Mouse (Mus musculus): ENCODE results near the gene Rwdd1. TPM values are rescaled to one million over a fixed set of nuclear protein-coding genes. Genes with fewer than 3 reads are reported as not detected.

Gene Rwdd1
- 250 and 269 TPM in 2 replicates for total RNA-seq (2014; fragmentation: Nextera tagmentation)
- 232 and 246 TPM in 2 replicates for total RNA-seq (2017)
- 57.2 and 67.7 TPM in 2 replicates for polyA plus RNA-seq (2012)

DNA sequence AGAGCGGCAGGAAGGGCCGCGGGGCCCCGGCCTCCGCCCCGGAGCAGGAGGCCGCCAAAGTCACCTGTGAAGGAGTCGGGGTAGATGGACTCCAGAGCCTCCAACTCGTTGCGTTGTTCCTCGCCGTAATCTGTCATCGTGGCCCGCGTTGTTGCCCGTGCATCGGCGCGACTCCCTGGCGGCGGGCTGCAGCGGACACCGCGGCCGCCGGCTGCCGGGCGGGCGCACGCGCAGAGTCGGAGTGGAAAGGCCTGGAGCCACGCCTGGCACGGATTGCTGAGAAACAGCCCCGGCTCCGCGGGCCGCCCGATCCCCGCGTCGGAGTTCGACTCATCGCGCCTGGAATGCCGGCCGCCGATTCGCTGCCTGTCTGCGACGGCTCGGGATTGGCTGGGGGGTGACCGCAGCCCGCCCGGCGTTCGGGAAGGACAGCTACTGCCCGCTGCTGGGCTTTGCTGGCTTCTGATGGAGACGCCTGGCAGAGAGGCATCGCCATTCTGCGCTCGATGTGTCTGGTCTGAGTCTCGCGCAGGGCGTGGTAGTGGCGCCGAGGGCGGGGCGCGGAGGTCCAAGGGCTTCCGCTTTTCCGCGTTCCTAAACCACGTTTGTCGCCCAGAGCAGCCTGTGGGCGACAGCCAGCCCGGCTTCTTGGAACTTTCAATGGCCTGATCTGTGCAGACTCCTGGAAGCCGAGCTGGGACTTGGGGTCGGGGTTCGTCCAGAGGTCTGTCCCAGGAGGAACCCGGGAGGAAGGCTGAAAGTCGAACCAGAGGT, at the start of gene Rwdd1:
Gene Rwdd1 (minus strand): TSS at position 323 of the 774 bp plus-strand sequence.
- peaks cover 24% of the 10 kb centered on the region for H3K4me1 ChIP-seq (ENCODE audit: insufficient read depth, low read depth, low read length)
- peak; percentile 94 for DNase-seq (ENCODE audit: low spot score)
- TF ChIP-seq TAL1 (conservative IDR thresholded peaks at IDR 0.05; ENCODE audit: low read depth, low read length) (no peak), CTCF (IDR thresholded peaks at IDR 0.05; ENCODE audit: low read depth, low read length) (no peak), GATA1 (IDR thresholded peaks at IDR 0.05; ENCODE audit: borderline replicate concordance, low read length) (no peak), GATA2 (IDR thresholded peaks at IDR 0.05; ENCODE audit: borderline replicate concordance, low read depth, low read length) (no peak), POLR2AphosphoS5 (IDR thresholded peaks at IDR 0.05; ENCODE audit: insufficient replicate concordance, low read depth, low read length) (no peak)
- H3K9me3 ChIP-seq (replicated peaks), result no peaks in the 10 kb centered on the region
- peak within 1 kb of the TSS; percentile 88 for H3K4me3 ChIP-seq (ENCODE audit: low read depth, low read length)
- H3K36me3 ChIP-seq (replicated peaks), result peaks cover 21% of the 10 kb centered on the region
- peak; percentile 95 for ATAC-seq (ENCODE audit: extremely low read depth, insufficient number of reproducible peaks, low FRiP score, poor library complexity, severe bottlenecking)
- 0 out of 2 replicates have a peak, but pooled peaks cover 2% of the 10 kb centered on the region for H3K27me3 ChIP-seq (ENCODE audit: insufficient read depth, low read length)

DNA sequence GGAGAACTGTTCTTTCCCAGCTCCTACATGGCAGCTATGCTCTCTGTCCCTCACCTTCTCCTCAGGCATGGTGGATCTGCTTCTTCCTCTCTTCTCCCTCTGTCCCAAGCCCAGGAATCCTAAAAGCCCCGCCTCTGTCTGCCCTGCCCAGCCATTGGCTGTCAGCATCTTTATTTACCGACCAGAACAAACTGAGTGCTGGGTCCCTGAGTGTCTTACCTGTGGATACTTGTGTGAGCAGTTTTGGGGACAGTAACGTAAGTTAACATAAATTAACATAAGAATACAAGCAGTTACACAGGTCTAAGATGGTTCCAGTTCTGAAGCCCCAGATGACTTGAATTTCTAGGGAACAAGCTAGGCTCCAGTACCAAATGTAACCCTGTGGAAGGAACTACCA, 47.2 kb upstream of the Rwdd1 start:
- H3K4me3 ChIP-seq (ENCODE audit: low read depth, low read length), result no peak overlapping the region
- no peaks in the 10 kb centered on the region for H3K36me3 ChIP-seq (replicated peaks)
- peaks cover 5% of the 10 kb centered on the region; the same call in 1 of the 2 replicates for H3K27me3 ChIP-seq (ENCODE audit: insufficient read depth, low read length)
- TF ChIP-seq CTCF (IDR thresholded peaks at IDR 0.05; ENCODE audit: low read depth, low read length) (no peak), GATA1 (IDR thresholded peaks at IDR 0.05; ENCODE audit: borderline replicate concordance, low read length) (no peak), POLR2AphosphoS5 (IDR thresholded peaks at IDR 0.05; ENCODE audit: insufficient replicate concordance, low read depth, low read length) (no peak), TAL1 (conservative IDR thresholded peaks at IDR 0.05; ENCODE audit: low read depth, low read length) (no peak), GATA2 (IDR thresholded peaks at IDR 0.05; ENCODE audit: borderline replicate concordance, low read depth, low read length) (no peak)
- DNase-seq (ENCODE audit: low spot score) (no peak), ATAC-seq (ENCODE audit: extremely low read depth, insufficient number of reproducible peaks, low FRiP score, poor library complexity, severe bottlenecking) (no peak)
- no peaks in the 10 kb centered on the region for H3K9me3 ChIP-seq (replicated peaks)
- no peaks in the 10 kb centered on the region for H3K4me1 ChIP-seq (ENCODE audit: insufficient read depth, low read depth, low read length)

GRCm38 (mm10) chr10:34053987-34054386, 34.6 kb upstream of the Rwdd1 start:
- DNase-seq (ENCODE audit: low spot score) (no peak), ATAC-seq (ENCODE audit: extremely low read depth, insufficient number of reproducible peaks, low FRiP score, poor library complexity, severe bottlenecking) (no peak)
- H3K27me3 ChIP-seq (ENCODE audit: insufficient read depth, low read length), result 0 out of 2 replicates have a peak, but pooled peaks cover 6% of the 10 kb centered on the region
- TF ChIP-seq GATA1 (IDR thresholded peaks at IDR 0.05; ENCODE audit: borderline replicate concordance, low read length), result no peak
- TF ChIP-seq TAL1 (conservative IDR thresholded peaks at IDR 0.05; ENCODE audit: low read depth, low read length), result no peak
- TF ChIP-seq CTCF (IDR thresholded peaks at IDR 0.05; ENCODE audit: low read depth, low read length), result no peak
- TF ChIP-seq GATA2 (IDR thresholded peaks at IDR 0.05; ENCODE audit: borderline replicate concordance, low read depth, low read length), result no peak
- no peak for TF ChIP-seq POLR2AphosphoS5 (IDR thresholded peaks at IDR 0.05; ENCODE audit: insufficient replicate concordance, low read depth, low read length)
- H3K36me3 ChIP-seq (replicated peaks), result no peaks in the 10 kb centered on the region
- no peak overlapping the region for H3K4me3 ChIP-seq (ENCODE audit: low read depth, low read length)
- H3K4me1 ChIP-seq (ENCODE audit: insufficient read depth, low read depth, low read length), result no peaks in the 10 kb centered on the region
- H3K9me3 ChIP-seq (replicated peaks), result no peaks in the 10 kb centered on the region

DNA sequence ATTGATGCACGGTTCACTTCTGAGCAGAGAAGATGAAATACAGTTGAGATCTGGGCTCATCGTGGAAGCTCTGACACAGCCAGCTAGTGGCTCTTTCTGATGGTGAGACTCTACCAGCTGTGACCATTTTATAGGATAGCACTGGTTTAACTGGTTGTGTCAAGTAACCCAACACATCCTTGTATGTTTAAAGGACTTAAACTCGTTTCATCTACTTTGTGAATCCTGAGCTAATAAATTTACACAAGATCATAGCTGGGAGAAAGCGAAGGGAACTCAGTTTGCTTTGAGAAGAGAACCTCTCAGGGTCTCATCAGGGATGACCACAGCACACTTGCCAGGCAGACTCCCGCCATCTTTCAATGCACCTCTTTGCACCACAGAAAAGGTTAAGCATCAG, 24.8 kb upstream of the Rwdd1 start, which contains the start of gene Calhm4:
Gene Calhm4 (minus strand): TSS at position 101 of the 400 bp plus-strand sequence.
- no peaks in the 10 kb centered on the region for H3K4me1 ChIP-seq (ENCODE audit: insufficient read depth, low read depth, low read length)
- ATAC-seq (ENCODE audit: extremely low read depth, insufficient number of reproducible peaks, low FRiP score, poor library complexity, severe bottlenecking) (no peak), DNase-seq (ENCODE audit: low spot score) (no peak)
- TF ChIP-seq CTCF (IDR thresholded peaks at IDR 0.05; ENCODE audit: low read depth, low read length) (no peak), GATA1 (IDR thresholded peaks at IDR 0.05; ENCODE audit: borderline replicate concordance, low read length) (no peak), TAL1 (conservative IDR thresholded peaks at IDR 0.05; ENCODE audit: low read depth, low read length) (no peak), GATA2 (IDR thresholded peaks at IDR 0.05; ENCODE audit: borderline replicate concordance, low read depth, low read length) (no peak), POLR2AphosphoS5 (IDR thresholded peaks at IDR 0.05; ENCODE audit: insufficient replicate concordance, low read depth, low read length) (no peak)
- H3K36me3 ChIP-seq (replicated peaks), result no peaks in the 10 kb centered on the region
- H3K9me3 ChIP-seq (replicated peaks), result no peaks in the 10 kb centered on the region
- H3K27me3 ChIP-seq (ENCODE audit: insufficient read depth, low read length), result peaks cover 7% of the 10 kb centered on the region; the same call in 1 of the 2 replicates
- H3K4me3 ChIP-seq (ENCODE audit: low read depth, low read length), result no peak within 1 kb of the TSS

DNA sequence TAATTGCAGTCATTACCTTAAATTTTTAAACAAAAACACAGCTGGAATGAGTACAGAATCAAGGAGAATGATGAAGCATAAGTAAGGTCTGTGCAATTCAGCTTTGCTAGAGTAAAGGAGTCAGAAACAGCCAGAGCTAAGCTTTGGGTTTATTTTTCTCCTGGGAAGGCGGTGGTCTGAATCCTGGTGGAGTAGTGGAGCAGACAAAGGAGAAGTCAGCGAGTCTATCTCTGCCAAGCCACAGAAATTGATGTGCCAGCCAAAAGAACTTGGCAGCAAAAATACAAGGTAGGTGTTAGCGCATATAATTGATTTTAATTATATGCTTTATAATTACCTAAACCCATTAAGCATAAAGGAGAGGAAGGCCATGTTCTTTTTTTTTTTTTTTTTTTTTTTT, 18.0 kb upstream of the Rwdd1 start, which contains the start of gene Trappc3l:
Gene Trappc3l (plus strand): TSS at position 197 of the 400 bp plus-strand sequence.
- H3K9me3 ChIP-seq (replicated peaks), result no peaks in the 10 kb centered on the region
- H3K4me1 ChIP-seq (ENCODE audit: insufficient read depth, low read depth, low read length), result no peaks in the 10 kb centered on the region
- H3K36me3 ChIP-seq (replicated peaks), result no peaks in the 10 kb centered on the region
- TF ChIP-seq GATA1 (IDR thresholded peaks at IDR 0.05; ENCODE audit: borderline replicate concordance, low read length) (no peak), POLR2AphosphoS5 (IDR thresholded peaks at IDR 0.05; ENCODE audit: insufficient replicate concordance, low read depth, low read length) (no peak), GATA2 (IDR thresholded peaks at IDR 0.05; ENCODE audit: borderline replicate concordance, low read depth, low read length) (no peak), CTCF (IDR thresholded peaks at IDR 0.05; ENCODE audit: low read depth, low read length) (no peak), TAL1 (conservative IDR thresholded peaks at IDR 0.05; ENCODE audit: low read depth, low read length) (no peak)
- no peak for ATAC-seq (ENCODE audit: extremely low read depth, insufficient number of reproducible peaks, low FRiP score, poor library complexity, severe bottlenecking)
- H3K27me3 ChIP-seq (ENCODE audit: insufficient read depth, low read length), result peaks cover 6% of the 10 kb centered on the region
- no peak within 1 kb of the TSS for H3K4me3 ChIP-seq (ENCODE audit: low read depth, low read length)
- DNase-seq (ENCODE audit: low spot score), result no peak

- ATAC-seq (ENCODE audit: extremely low read depth, insufficient number of reproducible peaks, low FRiP score, poor library complexity, severe bottlenecking) (peak; percentile 76), DNase-seq (ENCODE audit: low spot score) (peak; percentile 11)
- TF ChIP-seq POLR2AphosphoS5 (IDR thresholded peaks at IDR 0.05; ENCODE audit: insufficient replicate concordance, low read depth, low read length) (no peak), TAL1 (conservative IDR thresholded peaks at IDR 0.05; ENCODE audit: low read depth, low read length) (no peak), CTCF (IDR thresholded peaks at IDR 0.05; ENCODE audit: low read depth, low read length) (peak; percentile 51)
- H3K4me1 ChIP-seq (ENCODE audit: insufficient read depth, low read depth, low read length), result no peaks in the 10 kb centered on the region
- peaks cover 5% of the 10 kb centered on the region for H3K27me3 ChIP-seq (ENCODE audit: insufficient read depth, low read length)
- H3K9me3 ChIP-seq (replicated peaks), result no peaks in the 10 kb centered on the region
- H3K36me3 ChIP-seq (replicated peaks), result no peaks in the 10 kb centered on the region
- no peak overlapping the region for H3K4me3 ChIP-seq (ENCODE audit: low read depth, low read length)
Measured at GRCm38 (mm10) chr10:34036587-34036986, 17.2 kb upstream of the Rwdd1 start.

Measured in G1E (cell line).